Mouse (Mus musculus): ENCODE results near the gene Ankrd10.

GRCm38 (mm10) chr8:11571950-11572349 is 63.6 kb downstream of the Ankrd10 start:
- TF ChIP-seq CTCF (IDR thresholded peaks at IDR 0.05; ENCODE audit: control insufficient read depth, insufficient read depth, insufficient read length) (no peak), USF1 (IDR thresholded peaks at IDR 0.05; ENCODE audit: low read depth) (no peak), MYOD1 (IDR thresholded peaks at IDR 0.05; ENCODE audit: control insufficient read depth, insufficient read length, low read depth) (no peak), MAX (IDR thresholded peaks at IDR 0.05) (no peak), CEBPB (IDR thresholded peaks at IDR 0.05; ENCODE audit: low read depth) (no peak), FOSL1 (IDR thresholded peaks at IDR 0.05; ENCODE audit: insufficient read depth, low read length, poor library complexity, severe bottlenecking) (no peak)

Measured in C2C12 (cell line).